In the genomic region with DNA sequence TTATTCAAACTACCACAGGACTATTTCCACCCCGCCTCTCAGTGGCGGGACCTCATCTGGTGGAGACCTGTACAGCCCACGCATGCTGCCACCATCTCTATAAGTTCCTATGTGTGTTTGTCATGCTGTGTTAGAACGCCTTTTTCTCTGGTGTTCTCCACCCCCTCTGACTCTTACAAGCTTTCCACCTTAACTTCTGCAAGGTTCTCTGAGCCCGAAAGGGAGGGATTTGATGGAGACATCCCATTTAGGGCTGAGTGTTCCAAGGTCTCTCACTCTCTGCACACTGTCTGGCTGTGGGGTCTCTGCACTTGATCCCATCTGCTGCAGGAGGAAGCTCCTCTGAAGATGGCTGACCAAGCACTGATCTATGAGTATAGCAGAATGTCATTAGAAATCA, we compare ENCODE assay signal across 17 mouse cellular contexts.
"Had no signal": no experiment of that assay in that cellular context is flagged by ENCODE, and none has a peak within 500 bp of the region (broad histone marks: within the 10 kb centered on the region; RNA-seq: fewer than 3 reads in every experiment).

No protein-coding gene starts in this region.

- H3K27me3 ChIP-seq: neural tube, embryonic 12.5 days; neural tube, embryonic 13.5 days; neural tube, embryonic 15.5 days; stomach, embryonic 15.5 days had no signal

- H3K9ac ChIP-seq: neural tube, embryonic 12.5 days; neural tube, embryonic 13.5 days; neural tube, embryonic 15.5 days; stomach, embryonic 15.5 days had no signal

- H3K4me3 ChIP-seq: neural tube, embryonic 12.5 days; neural tube, embryonic 13.5 days; neural tube, embryonic 15.5 days; stomach, embryonic 15.5 days had no signal

- H3K36me3 ChIP-seq: neural tube, embryonic 12.5 days; neural tube, embryonic 13.5 days; neural tube, embryonic 15.5 days; stomach, embryonic 15.5 days had no signal

- DNase-seq: retina, postnatal 1 day; right cerebral cortex, adult 18-20 months; right cerebral cortex, postnatal 14 days; right cerebral cortex, postnatal 25 days; right cerebral cortex, postnatal 4 days; spleen, adult 18-20 months; thymus, adult 18-20 months; thymus, adult 2 months; thymus, postnatal 14 days; thymus, postnatal 25 days; thymus, postnatal 36 days; thymus, postnatal 4 days had no signal

- H3K4me2 ChIP-seq: neural tube, embryonic 12.5 days; neural tube, embryonic 13.5 days; neural tube, embryonic 15.5 days; stomach, embryonic 15.5 days had no signal

- H3K9me3 ChIP-seq: neural tube, embryonic 12.5 days; neural tube, embryonic 13.5 days; neural tube, embryonic 15.5 days; stomach, embryonic 15.5 days had no signal

- H3K27ac ChIP-seq: neural tube, embryonic 12.5 days; neural tube, embryonic 13.5 days; neural tube, embryonic 15.5 days; stomach, embryonic 15.5 days; stomach, postnatal 0 days had no signal
